Mouse (Mus musculus): ENCODE data around the gene 6030468B19Rik.

- TF ChIP-seq CTCF (conservative IDR thresholded peaks at IDR 0.05; ENCODE audit: low read length): no peak
- no peak for TF ChIP-seq NANOG (IDR thresholded peaks at IDR 0.05; ENCODE audit: borderline replicate concordance, low read length)
- TF ChIP-seq POU5F1 (IDR thresholded peaks at IDR 0.05; ENCODE audit: borderline replicate concordance, low read length): no peak
These were observed 32.1 kb upstream of the 6030468B19Rik start for GRCm38 (mm10) chr11:117765361-117765760.
